In the genomic region with DNA sequence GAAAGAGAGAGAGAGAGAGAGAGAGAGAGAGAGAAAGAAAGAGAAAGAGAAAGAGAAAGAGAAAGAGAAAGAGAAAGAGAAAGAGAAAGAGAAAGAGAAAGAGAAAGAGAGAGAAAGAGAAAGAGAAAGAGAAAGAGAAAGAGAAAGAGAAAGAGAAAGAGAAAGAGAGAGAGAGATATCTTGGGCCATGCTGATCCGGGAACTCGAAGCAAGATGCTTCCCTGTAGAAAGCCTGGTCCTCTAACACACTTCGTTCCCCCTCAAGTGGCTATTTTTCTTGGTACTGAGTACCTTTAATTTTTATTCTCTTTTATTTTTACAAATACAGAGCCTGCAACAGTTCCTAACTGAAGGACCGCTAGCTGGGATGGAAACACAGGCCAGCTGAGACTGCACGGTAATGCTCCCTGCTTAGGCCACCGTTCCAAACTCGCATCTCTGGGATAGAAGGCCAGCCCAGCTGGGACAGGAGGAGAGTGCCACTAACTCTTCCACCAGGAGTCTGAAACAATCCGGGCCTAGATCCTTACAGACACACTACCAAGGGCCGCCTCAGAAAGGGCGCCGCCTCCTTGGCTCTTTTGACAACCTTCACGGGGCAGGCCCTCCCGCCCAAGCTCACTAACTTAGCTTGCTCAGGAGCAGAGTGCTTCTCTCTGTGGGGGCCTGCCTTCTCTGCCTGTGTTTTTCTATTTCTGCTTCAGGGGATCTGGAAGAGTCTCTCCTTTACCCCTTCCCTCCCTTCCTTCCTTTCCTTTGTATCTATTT, we compare ENCODE assay signal across 10 mouse cellular contexts. TPM values are rescaled to one million over a fixed set of nuclear protein-coding genes. Genes with fewer than 3 reads are reported as not detected.
DNase-seq lines count a peak whose midpoint lies in the region; ATAC-seq lines count a peak whose summit lies in the region.
"Had no signal": no experiment of that assay in that cellular context is flagged by ENCODE, and none has a peak within 500 bp of the region (broad histone marks: within the 10 kb centered on the region; RNA-seq: fewer than 3 reads in every experiment).

No protein-coding gene starts in this region.

- no peak overlapping the region for H3K9ac ChIP-seq in limb, embryonic 15.5 days

- no peak for ATAC-seq in limb, embryonic 15.5 days (ENCODE audit: insufficient number of reproducible peaks, low FRiP score, low TSS enrichment, low read depth)
- no peak for ATAC-seq in granulocyte monocyte progenitor cell, adult 5-6 weeks (replicated peaks; ENCODE audit: poor library complexity, severe bottlenecking)

- no peak overlapping the region for H3K4me3 ChIP-seq in heart, embryonic 10.5 days
- H3K4me3 ChIP-seq in limb, embryonic 15.5 days = no peak overlapping the region
- H3K4me3 ChIP-seq: myocyte had no signal

- peaks cover 39% of the 10 kb centered on the region for H3K36me3 ChIP-seq in heart, embryonic 10.5 days
- H3K36me3 ChIP-seq in limb, embryonic 15.5 days = 0 out of 2 replicates have a peak, but pooled peaks cover 3% of the 10 kb centered on the region

- H3K9me3 ChIP-seq in heart, embryonic 10.5 days = no peaks in the 10 kb centered on the region
- H3K9me3 ChIP-seq in limb, embryonic 15.5 days = no peaks in the 10 kb centered on the region

- 41% methylated on average over 13 of the region's 13 CpGs for whole genome bisulfite sequencing in heart, embryonic 10.5 days
- 40% methylated on average over 13 of the region's 13 CpGs for WGBS in limb, embryonic 15.5 days

- no peak overlapping the region; the same call in 1 of the 2 replicates for H3K4me2 ChIP-seq in limb, embryonic 15.5 days

- H3K4me1 ChIP-seq in heart, embryonic 10.5 days = peaks cover 89% of the 10 kb centered on the region
- peaks cover 73% of the 10 kb centered on the region for H3K4me1 ChIP-seq in limb, embryonic 15.5 days

- no peaks in the 10 kb centered on the region for H3K27me3 ChIP-seq in heart, embryonic 10.5 days (ENCODE audit: insufficient read depth, poor library complexity, severe bottlenecking)
- no peaks in the 10 kb centered on the region; the same call in 1 of the 2 replicates for H3K27me3 ChIP-seq in limb, embryonic 15.5 days

- H3K27ac ChIP-seq in heart, embryonic 10.5 days = peak overlapping the region; percentile 81
- peak overlapping the region; percentile 44 for H3K27ac ChIP-seq in limb, embryonic 15.5 days

- no peak for DNase-seq in heart, embryonic 10.5 days (ENCODE audit: low spot score)
- no peak for DNase-seq in heart, postnatal 4 days
- DNase-seq in ES-CJ7 (ENCODE audit: low read depth, low spot score) (peak; percentile 54), MN1 (ENCODE audit: low spot score) (no peak)
- DNase-seq in forelimb bud, embryonic 11.5 days (ENCODE audit: low read depth, low spot score) = peak; percentile 46
- DNase-seq in natural killer cell, adult 2 months (ENCODE audit: low spot score in 2 of 2) = no peak
- DNase-seq: cerebellum, adult 11-12 months had no signal

RNA-seq across cellular contexts. Expression of a gene that starts 25.1 kb away (rescaled TPM):
- polyA plus RNA-seq in heart, embryonic 10.5 days (2016; fragmentation: Nextera tagmentation; extraction: Ambion mirVana) = 15.9 and 16.3 TPM in 2 replicates
- total RNA-seq in heart, postnatal 4 days (2021) = 100 to 1,000 TPM; 205 to 234 TPM
- polyA plus RNA-seq in limb, embryonic 15.5 days (2015; fragmentation: Nextera tagmentation; extraction: Ambion mirVana) = 12.0 and 13.1 TPM in 2 replicates
- total RNA-seq in granulocyte monocyte progenitor cell, adult 5-6 weeks (2014; fragmentation: Nextera tagmentation) = 35.2 and 39.6 TPM in 2 replicates
- 33.6 and 34.7 TPM in 2 replicates for total RNA-seq in granulocyte monocyte progenitor cell, adult 5-6 weeks (2017)

Comparison
In these comparisons a context has a peak if more than half of its experiments do, and no peak if none do; other contexts are left out.
1. DNase-seq: peak in ES-CJ7 (single experiment) and forelimb bud, embryonic 11.5 days (single experiment); none in heart, embryonic 10.5 days (single experiment), heart, postnatal 4 days (single experiment), natural killer cell, adult 2 months (0 of 2) and MN1 (single experiment).
2. RNA of a gene that starts 25.1 kb away (total RNA-seq): 205 to 234 TPM in heart, postnatal 4 days; 33.6 to 39.6 TPM in granulocyte monocyte progenitor cell, adult 5-6 weeks; every median in the first group is over 4 times any median in the second.